In the genomic region with DNA sequence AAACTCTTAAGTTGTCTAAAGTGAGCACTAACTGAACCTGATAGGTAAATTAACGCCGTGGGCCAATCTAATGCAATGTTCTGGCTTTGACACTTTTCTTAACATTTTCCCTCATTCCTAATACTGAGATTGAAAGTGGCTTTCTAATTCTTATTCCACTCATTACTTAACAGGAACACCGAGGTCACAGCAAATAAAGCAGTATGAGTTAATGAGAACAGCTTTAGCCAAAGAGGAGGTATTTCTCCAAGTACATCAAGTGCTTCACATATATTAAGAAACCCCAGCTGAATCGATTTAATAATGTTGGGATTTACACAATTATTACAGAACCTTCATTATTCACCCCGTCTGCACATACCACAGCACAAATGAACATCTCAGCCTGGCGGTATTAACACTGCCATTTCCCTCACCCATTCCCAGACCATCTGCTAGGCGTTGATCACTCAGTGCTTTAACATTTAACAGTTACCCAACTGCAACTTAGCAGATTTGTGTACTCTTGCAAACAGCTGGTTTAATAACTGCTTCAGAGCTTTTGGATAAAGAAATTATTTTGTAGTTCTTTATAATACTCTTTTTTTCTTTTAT, we compare ENCODE assay signal across 18 mouse cellular contexts.
DNase-seq lines count a peak whose midpoint lies in the region; ATAC-seq lines count a peak whose summit lies in the region.
"Had no signal": no experiment of that assay in that cellular context is flagged by ENCODE, and none has a peak within 500 bp of the region (broad histone marks: within the 10 kb centered on the region; RNA-seq: fewer than 3 reads in every experiment).

No protein-coding gene starts in this region.

- peak; percentile 81 for ATAC-seq in hindbrain, embryonic 14.5 days (ENCODE audit: low FRiP score)
- peak; percentile 84 for ATAC-seq in midbrain, embryonic 15.5 days (replicated peaks)
- ATAC-seq: activated CD4-positive, CD25-positive, alpha-beta regulatory T cell, adult 4 months; intestine, postnatal 0 days had no signal

- 0 out of 2 replicates have a peak overlapping the region, but pooled peaks have one; percentile 14 for H3K27ac ChIP-seq in hindbrain, embryonic 14.5 days
- H3K27ac ChIP-seq in hindbrain, embryonic 10.5 days, result no peak overlapping the region
- no peak overlapping the region for H3K27ac ChIP-seq in midbrain, embryonic 15.5 days
- H3K27ac ChIP-seq: embryonic facial prominence, embryonic 13.5 days; lung, embryonic 15.5 days had no signal

- H3K9ac ChIP-seq in hindbrain, embryonic 14.5 days, result no peak overlapping the region
- H3K9ac ChIP-seq in midbrain, embryonic 15.5 days, result no peak overlapping the region
- H3K9ac ChIP-seq: embryonic facial prominence, embryonic 13.5 days; lung, embryonic 15.5 days had no signal

- 67% methylated on average over 7 of the region's 7 CpGs for WGBS in hindbrain, embryonic 14.5 days
- WGBS in hindbrain, embryonic 10.5 days, result 90% methylated on average over 7 of the region's 7 CpGs
- WGBS in midbrain, embryonic 15.5 days, result 66% methylated on average over 7 of the region's 7 CpGs

- H3K4me3 ChIP-seq in hindbrain, embryonic 14.5 days (replicated peaks; ENCODE audit: low read length), result no peak overlapping the region
- no peak overlapping the region for H3K4me3 ChIP-seq in hindbrain, embryonic 10.5 days
- H3K4me3 ChIP-seq in midbrain, embryonic 15.5 days, result no peak overlapping the region
- H3K4me3 ChIP-seq: embryonic facial prominence, embryonic 13.5 days; lung, embryonic 15.5 days had no signal

- DNase-seq in hindbrain, embryonic 14.5 days (ENCODE audit: low spot score), result peak; percentile 24
- DNase-seq in hindbrain, embryonic 10.5 days (ENCODE audit: low spot score), result no peak
- DNase-seq in brain, embryonic 18.5 days (ENCODE audit: low read depth, low spot score), result peak; percentile 18
- DNase-seq in layer of hippocampus, adult 8-10 months (ENCODE audit: low spot score in 2 of 2), result peak; percentile 12 to 20
- DNase-seq in right cerebral cortex, postnatal 25 days, result no peak
- no peak for DNase-seq in left cerebral cortex, postnatal 10 days (ENCODE audit: extremely low spot score in 1 of 2, low spot score in 2 of 2)
- DNase-seq in right cerebral cortex, postnatal 10 days (ENCODE audit: low spot score in 2 of 2), result no peak
- DNase-seq: cerebellum, adult 8-10 months; heart, postnatal 14 days; kidney, postnatal 10 days; right cerebral cortex, postnatal 14 days; thymus, postnatal 25 days had no signal

- intact Hi-C loops in left cerebral cortex, postnatal 10 days (cut with DNase I), result no loop called here

- H3K4me1 ChIP-seq in hindbrain, embryonic 14.5 days (replicated peaks; ENCODE audit: control insufficient read depth, insufficient read depth, low read length), result 0 out of 2 replicates have a peak, but pooled peaks cover 2% of the 10 kb centered on the region
- H3K4me1 ChIP-seq in hindbrain, embryonic 10.5 days (replicated peaks), result no peaks in the 10 kb centered on the region
- H3K4me1 ChIP-seq in midbrain, embryonic 15.5 days, result no peaks in the 10 kb centered on the region
- H3K4me1 ChIP-seq: embryonic facial prominence, embryonic 13.5 days; lung, embryonic 15.5 days had no signal

- no peaks in the 10 kb centered on the region for H3K36me3 ChIP-seq in hindbrain, embryonic 14.5 days (replicated peaks; ENCODE audit: control insufficient read depth, insufficient read depth)
- H3K36me3 ChIP-seq in hindbrain, embryonic 10.5 days, result no peaks in the 10 kb centered on the region
- H3K36me3 ChIP-seq in midbrain, embryonic 15.5 days (replicated peaks), result no peaks in the 10 kb centered on the region
- H3K36me3 ChIP-seq: embryonic facial prominence, embryonic 13.5 days; lung, embryonic 15.5 days had no signal

- H3K27me3 ChIP-seq in hindbrain, embryonic 14.5 days (ENCODE audit: control insufficient read depth, insufficient read depth, low read length), result no peaks in the 10 kb centered on the region
- no peaks in the 10 kb centered on the region for H3K27me3 ChIP-seq in hindbrain, embryonic 10.5 days (ENCODE audit: insufficient read depth, poor library complexity, severe bottlenecking)
- no peaks in the 10 kb centered on the region for H3K27me3 ChIP-seq in midbrain, embryonic 15.5 days (replicated peaks)
- H3K27me3 ChIP-seq: embryonic facial prominence, embryonic 13.5 days; lung, embryonic 15.5 days had no signal

- peaks cover 4% of the 10 kb centered on the region; the same call in 1 of the 2 replicates for H3K9me3 ChIP-seq in hindbrain, embryonic 14.5 days (ENCODE audit: control insufficient read depth, low read length)
- no peaks in the 10 kb centered on the region for H3K9me3 ChIP-seq in hindbrain, embryonic 10.5 days
- H3K9me3 ChIP-seq in midbrain, embryonic 15.5 days, result no peaks in the 10 kb centered on the region
- H3K9me3 ChIP-seq: embryonic facial prominence, embryonic 13.5 days; lung, embryonic 15.5 days had no signal

- no peak overlapping the region for H3K4me2 ChIP-seq in hindbrain, embryonic 14.5 days (replicated peaks)
- H3K4me2 ChIP-seq in midbrain, embryonic 15.5 days, result no peak overlapping the region
- H3K4me2 ChIP-seq: embryonic facial prominence, embryonic 13.5 days; liver, embryonic 11.5 days; lung, embryonic 15.5 days had no signal

Comparison
In these comparisons a context has a peak if more than half of its experiments do, and no peak if none do; other contexts are left out.
1. DNase-seq: peak in hindbrain, embryonic 14.5 days (single experiment), brain, embryonic 18.5 days (single experiment) and layer of hippocampus, adult 8-10 months (2 of 2); none in hindbrain, embryonic 10.5 days (single experiment), right cerebral cortex, postnatal 25 days (single experiment), left cerebral cortex, postnatal 10 days (0 of 2) and right cerebral cortex, postnatal 10 days (0 of 2).